Mouse (Mus musculus) left cerebral cortex, postnatal 36 days (tissue): ENCODE data around the gene Zfp512. TPM values are rescaled to one million over a fixed set of nuclear protein-coding genes. Genes with fewer than 3 reads are reported as not detected.
A peak's percentile ranks its signal among the peaks of the same experiment; 100 is the strongest.
"Not testable (repeated sequence)": the region's sequence is repeated elsewhere in the genome, so short reads cannot be mapped to it uniquely, and the experiment has no call there.

Source experiments
- DNase-seq, 2 experiments: peaks; one replicate each; pipeline ENCODE4 v3.0.0; 2021 to 2022; ENCODE audit warnings: low spot score in 2 of 2, mixed read lengths in 1 of 2
- intact Hi-C: fragments of 180-260 bp; cut with DNase I; formaldehyde crosslinking; loops from one replicate; pipeline ENCODE4 v1.15.1; 2025
- total RNA-seq, 2 experiments: library from RNA; stranded (reverse); gene quantifications; 2 replicates each; pipeline ENCODE4 v1.2.3; 2021

Gene Zfp512
- total RNA-seq, result 10 to 100 TPM; 45.2 to 49.6 TPM

DNA sequence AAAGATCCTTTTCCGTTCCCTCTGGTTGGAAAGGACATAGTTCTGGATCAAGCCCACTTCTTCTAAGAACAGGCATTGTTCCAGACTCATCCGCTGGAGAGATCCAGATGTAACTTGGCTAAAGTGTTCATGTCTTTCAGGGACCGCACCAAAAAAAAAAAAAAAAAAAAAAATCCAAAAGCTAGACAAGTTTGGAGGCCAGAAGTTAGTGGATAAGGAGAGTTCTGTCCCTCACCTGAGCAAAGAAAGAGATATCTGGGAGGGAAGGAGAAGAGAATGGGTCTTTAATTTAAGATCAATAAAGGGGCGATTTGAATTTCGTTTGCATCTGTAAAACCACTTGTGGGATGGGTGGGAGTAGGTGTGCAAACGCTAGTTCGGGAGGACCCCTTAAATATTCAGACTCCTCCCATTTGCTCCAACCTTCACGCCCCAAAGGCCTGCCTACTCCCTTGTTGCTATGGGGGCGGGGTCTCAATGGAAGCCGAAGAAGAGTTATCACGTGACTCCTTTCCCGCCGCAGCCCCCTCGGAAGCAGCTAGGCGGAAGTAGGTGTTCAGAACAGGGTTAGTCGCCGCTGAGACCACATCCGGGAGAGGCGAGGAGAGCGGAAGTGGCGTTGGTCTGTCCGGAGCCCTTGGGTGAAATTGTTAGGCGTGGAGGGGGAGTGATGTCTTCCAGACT lies at the start of gene Zfp512:
Gene Zfp512 (plus strand): TSS at position 554 of the 684 bp plus-strand sequence.
- DNase-seq, result peak; percentile 89 to 90
- intact Hi-C loops, result no loop called here

- DNase-seq, intact Hi-C loops: not testable (repeated sequence)
Measured at GRCm38 (mm10) chr5:31434727-31435126, 17.5 kb upstream of the Zfp512 start.

DNA sequence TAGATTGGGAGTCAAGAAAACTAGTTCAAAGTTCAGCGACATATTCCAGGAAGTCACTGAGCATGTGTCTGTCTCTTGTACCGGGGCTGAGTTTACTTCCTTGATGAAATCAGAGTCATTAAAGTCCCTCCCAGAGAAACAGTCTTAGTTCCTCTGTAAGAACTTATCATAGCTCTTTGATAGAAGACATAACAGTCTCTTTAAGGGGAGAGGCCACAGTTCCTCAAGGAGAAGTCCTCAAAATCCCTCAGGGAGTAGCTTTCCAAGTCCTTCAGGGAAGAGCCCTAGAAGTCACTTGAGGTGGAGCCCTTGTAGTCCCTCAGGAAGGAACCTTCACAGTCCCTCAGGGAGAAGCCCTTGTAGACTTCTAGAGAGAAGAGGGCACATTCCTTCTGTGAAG lies 895 bp upstream of the Zfp512 start:
- intact Hi-C loops, result no loop called here
- DNase-seq, result no peak

DNA sequence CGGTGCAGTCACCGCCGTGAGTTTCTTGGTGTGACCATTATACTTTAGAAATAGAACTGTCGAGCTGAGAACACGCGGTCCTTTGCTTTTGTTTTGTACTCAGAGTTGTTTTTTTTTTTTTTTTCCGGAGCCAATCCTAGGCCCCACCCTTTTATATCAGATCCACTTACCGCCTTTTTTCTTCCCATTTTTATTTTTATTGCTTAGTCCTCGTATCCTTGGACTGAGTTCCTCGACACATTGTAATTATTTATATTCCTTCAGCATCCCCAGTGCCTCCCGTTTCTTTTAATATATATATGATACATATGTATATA lies 289 bp downstream of the Zfp512 start:
- intact Hi-C loops, result no loop called here

DNA sequence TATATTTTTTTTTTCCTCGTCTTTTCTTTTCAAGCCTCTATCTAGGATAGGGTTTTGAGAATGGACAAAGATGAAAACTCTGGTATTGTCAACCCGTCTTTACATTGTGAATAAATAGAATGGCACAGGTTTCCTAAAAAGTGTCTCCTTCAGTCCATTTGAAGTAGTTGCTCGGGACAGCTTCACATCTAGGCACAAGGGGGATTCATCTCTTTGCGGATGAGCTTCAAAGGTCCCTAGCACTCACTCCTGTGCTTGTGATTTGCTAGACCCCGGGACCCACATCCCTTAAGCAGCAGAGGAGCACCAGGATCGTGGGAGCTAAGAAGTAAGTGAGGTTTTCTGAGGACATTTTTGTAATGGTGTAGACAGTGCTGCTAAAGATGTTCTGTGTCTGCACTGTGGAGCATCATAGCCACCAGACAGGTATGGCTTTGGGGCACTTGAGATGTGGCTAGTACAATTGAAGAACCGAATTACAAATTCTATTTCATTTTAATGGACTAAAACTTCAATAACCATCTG lies 717 bp downstream of the Zfp512 start:
- intact Hi-C loops, result no loop called here
- DNase-seq, result no peak

More for the DNA sequence above, 289 bp downstream of the Zfp512 start:
- no peak for DNase-seq

DNA sequence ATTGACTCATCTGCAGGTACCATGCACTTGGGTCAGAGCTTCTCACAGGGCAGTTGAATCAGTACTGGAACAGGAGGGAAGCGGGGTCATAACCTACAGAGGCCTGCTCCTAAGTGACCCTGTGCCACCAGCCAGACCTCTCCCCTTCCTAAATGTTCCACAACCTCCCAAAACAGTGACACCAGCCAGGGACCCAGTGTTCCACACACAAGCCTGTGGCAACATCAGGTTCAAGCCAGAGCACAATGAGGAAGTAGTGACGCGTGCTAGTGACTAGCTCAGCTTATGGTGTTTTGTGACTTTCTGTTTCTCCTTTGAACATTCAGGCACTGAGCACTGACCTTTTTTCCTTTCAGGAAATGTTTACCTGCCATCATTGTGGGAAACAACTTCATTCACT lies 15.6 kb downstream of the Zfp512 start:
- intact Hi-C loops, result loop anchor here (5.0 kb wide), 1 partner anchor 175 kb away; the partner anchor contains the start of gene Ift172
- no peak for DNase-seq

DNA sequence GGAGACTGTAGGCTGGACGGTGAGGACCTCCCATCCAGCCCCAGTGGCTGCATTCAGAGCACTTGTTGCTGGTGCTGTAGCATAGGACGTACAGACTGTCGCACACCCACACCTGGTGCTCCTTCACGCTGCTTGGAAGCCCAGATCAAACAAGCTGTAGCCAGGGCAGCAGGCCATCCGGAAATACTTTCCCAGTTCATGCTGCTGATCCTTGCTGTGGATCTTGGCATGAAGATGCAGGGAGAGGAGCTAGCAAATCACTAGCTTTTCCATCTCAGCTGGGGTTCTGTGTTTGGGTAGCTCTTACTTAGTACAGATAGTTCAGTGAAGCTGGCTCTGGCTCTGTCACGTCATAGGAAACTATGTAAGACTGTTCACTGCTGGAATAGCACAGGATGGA lies 17.5 kb downstream of the Zfp512 start:
- intact Hi-C loops, result loop anchor here (5.0 kb wide), 1 partner anchor 177 kb away; the partner anchor contains the start of gene Ift172
- DNase-seq, result no peak

DNA sequence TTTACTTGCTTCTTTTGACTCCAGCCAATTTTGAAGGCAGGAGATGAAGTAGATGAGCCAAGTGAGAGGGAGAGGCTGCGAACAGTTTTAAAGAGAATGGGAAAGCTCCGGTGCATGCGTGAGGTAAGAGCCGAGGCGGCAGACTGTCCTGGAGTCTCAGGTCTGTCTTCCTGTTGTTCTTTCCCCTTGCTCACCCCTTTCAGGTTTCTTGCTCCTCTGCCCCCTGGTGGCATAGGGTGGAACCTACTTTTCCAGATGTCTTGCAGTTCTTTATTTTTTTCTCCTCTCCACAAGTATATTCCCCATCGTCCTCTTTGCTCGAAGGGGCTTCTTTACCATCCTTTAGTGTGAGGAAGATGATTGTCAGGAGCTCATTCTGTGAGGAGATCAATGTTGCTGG lies 18.1 kb downstream of the Zfp512 start:
- peak in 1 of 2 experiments; percentile 25 for DNase-seq
- intact Hi-C loops, result no loop called here

DNA sequence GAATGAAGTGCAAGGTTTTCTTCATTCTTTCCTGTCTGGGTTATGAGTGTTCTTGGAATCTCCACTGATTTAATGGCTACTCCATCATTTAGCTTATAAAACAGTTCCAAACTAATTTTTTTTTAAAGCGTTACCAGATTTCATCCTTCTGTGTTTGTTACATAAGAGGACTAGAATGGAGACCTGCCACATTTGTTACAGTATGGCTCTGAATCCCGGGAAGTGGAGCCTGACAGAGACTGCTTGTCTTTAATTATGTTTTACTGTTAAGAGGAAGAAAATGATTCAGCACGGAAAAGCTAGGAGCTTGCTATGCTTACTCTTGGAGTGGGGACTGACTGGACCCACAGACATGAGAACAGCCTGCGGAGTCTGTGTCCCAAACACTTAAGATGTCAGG lies 28.3 kb downstream of the Zfp512 start:
- intact Hi-C loops, result no loop called here
- DNase-seq, result no peak

DNA sequence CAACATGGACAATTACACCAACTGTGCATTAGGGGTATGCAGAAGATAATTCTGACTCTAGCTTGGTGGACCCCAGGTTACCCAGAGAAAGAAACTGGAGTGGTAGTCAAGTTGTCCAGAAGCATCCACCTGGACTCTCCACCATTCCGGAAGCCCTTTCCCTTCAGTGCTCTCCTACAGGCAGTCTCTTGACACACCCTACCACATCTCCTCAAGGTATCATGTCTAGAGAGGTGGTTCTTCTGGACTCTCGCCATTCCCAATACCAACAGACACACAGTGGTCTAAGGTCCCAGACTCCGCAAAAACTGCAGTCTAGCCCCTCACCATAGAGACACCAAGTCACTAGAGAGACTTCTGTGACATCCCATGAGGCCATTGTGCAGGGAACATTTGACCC lies 33.2 kb downstream of the Zfp512 start, which contains the start of gene 4930548H24Rik:
Gene 4930548H24Rik (plus strand): TSS at position 301 of the 400 bp plus-strand sequence.
- intact Hi-C loops, result no loop called here
- no peak for DNase-seq

DNA sequence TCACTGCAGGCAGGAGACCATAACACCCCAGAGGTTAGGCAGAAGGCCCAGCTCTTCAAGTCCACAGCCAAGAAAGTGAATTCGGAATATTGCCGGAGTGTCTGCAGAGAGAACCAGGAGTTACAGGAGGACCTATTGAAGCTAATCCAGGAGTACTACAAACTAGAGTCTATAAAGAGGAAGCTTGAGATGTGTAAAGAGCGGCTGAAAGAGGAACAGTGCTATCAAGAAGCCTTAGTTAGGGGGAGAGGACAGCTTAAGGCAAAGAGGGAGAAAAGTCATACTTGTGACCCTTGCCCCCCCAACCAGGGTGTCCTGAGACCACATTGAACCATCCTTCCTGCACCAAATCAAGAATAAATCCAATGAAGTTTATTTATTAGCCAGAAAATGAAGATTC lies 35.7 kb downstream of the Zfp512 start:
- intact Hi-C loops, result no loop called here
- no peak for DNase-seq

GRCm38 (mm10) chr5:31489116-31489769 lies 37.0 kb downstream of the Zfp512 start:
- intact Hi-C loops, result no loop called here
- DNase-seq, result no peak

- DNase-seq, result no peak
- intact Hi-C loops, result no loop called here
Measured at GRCm38 (mm10) chr5:31492031-31492430, 39.8 kb downstream of the Zfp512 start.

DNA sequence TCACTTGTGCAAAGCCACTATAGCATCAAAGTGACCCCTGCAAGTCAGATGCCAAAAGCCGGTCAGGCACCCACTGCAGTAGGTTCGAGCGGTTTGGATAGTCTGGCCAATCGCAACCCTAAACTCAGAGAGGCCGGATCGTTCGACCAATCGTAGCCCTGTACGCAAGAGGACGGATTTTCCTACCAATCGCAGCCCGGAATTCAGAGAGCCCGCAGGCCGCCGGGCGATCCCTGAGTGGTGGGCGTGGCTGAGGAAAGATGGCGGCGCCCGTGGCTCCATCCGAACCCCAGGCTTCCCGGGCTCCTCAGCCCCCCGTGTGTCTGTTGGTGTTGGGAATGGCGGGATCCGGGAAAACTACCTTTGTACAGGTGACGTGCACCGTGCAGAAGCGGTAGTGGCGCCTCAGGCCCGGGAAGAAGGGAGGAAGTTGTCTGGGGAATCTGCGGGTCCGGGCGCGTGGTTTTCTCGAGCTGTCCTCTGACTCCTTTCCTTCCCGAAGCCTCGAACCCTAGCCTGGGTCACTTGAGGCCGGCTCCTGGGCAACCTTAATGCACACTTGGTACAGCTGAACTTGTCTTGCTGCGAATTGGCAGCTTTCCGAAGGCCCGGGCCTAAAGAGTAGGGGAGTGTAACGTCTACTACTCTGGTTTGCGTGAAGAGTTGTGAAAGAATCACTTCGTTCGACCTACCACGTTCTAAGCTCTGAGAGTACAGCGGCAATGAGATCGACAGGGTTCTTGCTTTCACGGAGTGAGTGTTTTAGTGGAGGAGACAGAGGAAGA lies 42.5 kb downstream of the Zfp512 start, which contains the start of gene Gpn1:
Gene Gpn1 (plus strand): TSS at position 229 of the 785 bp plus-strand sequence.
- intact Hi-C loops, result no loop called here

DNA sequence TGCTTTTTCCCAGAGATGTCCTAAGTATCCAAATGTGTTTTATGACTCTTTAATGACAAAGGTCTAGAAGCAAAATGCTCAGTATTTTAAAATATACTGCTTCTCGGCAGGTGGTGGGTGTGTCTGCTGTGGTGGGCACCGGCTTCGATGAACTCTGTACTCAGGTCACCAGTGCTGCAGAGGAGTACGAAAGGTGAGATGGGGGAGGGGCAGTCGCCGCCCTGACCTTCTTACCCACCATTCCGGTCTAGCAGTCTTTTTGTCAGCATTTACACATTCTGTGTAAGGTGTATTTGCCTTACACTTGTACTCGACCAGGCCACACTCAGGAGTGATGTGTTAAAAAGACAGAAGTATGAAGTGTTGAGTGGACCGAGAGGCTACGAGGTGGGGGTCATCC lies 52.6 kb downstream of the Zfp512 start:
- intact Hi-C loops, result no loop called here
- DNase-seq, result no peak

More for the DNA sequence above, 42.5 kb downstream of the Zfp512 start, which contains the start of gene Gpn1:
- DNase-seq, result peak; percentile 86 to 90

DNA sequence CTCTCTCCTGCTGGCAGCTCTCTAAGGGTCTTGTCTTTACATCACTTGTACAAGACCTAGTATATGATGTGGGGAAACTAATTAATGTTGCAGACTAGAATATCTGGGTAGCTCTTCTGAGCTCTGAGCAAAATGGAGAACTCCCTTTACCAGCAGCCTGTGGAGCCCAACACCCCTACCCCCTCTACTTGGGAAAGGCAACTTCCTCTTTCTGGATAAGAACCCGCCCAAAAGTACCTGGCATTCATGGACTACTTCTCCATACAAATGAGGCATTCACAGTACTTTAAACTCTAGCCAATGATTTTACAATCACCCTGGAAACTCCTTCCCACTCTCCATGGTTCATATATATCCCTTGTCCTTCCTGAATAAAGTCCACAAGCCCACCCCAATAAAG lies 60.2 kb downstream of the Zfp512 start:
- no peak for DNase-seq
- intact Hi-C loops, result no loop called here

GRCm38 (mm10) chr5:31520556-31520955 lies 68.3 kb downstream of the Zfp512 start:
- intact Hi-C loops, result no loop called here
- DNase-seq, result no peak

DNA sequence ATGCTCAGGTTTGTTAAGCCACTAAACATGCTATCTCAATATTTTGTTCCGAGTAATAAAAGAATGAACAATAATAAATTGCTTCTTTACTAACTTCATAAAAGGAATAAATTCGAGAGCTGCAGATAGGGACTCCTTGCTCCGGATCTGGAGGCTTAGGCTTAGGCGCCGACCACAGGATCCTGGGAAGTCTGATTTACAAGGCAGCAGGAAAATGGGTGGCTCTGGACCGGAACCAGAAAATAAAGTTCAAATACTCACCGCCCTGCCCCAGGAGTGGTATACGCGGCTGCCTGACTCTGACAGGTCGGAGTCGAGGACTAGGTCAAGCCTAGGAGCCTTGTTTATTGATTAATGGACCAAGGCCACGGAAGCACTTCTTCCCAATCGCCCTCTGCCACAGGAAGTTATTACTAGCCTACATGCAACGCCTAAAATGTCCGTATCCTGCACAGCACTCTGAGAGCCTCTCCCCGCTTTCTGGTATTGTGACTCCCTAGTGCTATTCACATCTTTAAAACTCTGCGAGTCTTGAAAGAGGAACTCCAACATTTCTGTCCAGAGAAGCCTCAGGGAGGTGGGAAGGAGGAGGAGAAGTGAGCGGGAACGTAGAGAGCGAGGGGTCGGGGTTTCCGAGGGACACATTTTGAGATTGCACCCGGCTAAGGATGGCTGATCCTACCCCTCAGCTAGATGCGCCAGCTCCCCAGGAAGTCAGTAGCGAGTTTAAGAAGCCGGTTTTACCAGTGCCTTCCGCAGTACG lies 74.3 kb downstream of the Zfp512 start, which contains the start of gene Slc4a1ap:
Gene Slc4a1ap (plus strand): TSS at position 642 of the 763 bp plus-strand sequence.
- intact Hi-C loops, result no loop called here
- DNase-seq, result peak; percentile 79 to 85

DNA sequence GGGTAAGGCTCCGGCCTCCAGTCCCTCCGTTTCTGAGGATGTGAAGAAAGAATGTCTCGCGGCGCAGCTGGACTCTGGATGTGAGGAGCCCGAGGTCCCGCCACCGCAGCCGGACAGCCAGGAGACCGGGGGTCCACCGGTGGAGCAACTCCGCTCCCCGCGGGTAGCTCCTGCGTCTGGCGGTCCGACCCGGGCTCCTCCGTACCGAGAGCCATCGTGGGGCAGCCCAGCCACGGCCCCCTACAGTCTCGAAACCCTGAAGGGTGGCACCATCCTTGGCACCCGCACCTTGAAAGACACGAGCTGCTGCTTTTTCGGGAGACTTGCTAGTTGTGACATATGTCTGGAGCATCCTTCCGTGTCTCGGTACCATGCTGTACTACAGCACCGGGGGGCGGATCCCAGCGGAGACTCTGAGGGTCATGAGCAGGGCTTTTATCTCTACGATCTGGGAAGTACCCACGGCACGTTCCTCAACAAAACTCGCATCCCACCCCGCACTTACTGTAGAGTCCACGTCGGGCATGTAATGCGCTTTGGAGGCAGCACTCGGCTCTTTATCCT lies 75.0 kb downstream of the Zfp512 start:
- intact Hi-C loops, result no loop called here
- DNase-seq, result no peak
